Mouse (Mus musculus) monocyte, adult 5-6 weeks (primary cell): ENCODE results near the gene Olfr47. TPM values are rescaled to one million over a fixed set of nuclear protein-coding genes. Genes with fewer than 3 reads are reported as not detected.
"Not testable (repeated sequence)": the region's sequence is repeated elsewhere in the genome, so short reads cannot be mapped to it uniquely, and the experiment has no call there.

Experiments
- ATAC-seq: fragments of 153-309, 156-312 bp; replicated peaks from 2 replicates; pipeline ENCODE4 v1.8.0; 2017; ENCODE audit warnings: mild to moderate bottlenecking; ENCODE audit not compliant: low TSS enrichment, insufficient number of reproducible peaks, severe bottlenecking, poor library complexity, low FRiP score
- total RNA-seq: library from RNA; stranded (forward); fragments of 200-1000, 200-491, 200-594 nt; gene quantifications from 3 replicates; pipeline ENCODE4 v1.2.3, GENCODE M21; 2017

Gene Olfr47
- total RNA-seq, result not detected in 3 replicates

DNA sequence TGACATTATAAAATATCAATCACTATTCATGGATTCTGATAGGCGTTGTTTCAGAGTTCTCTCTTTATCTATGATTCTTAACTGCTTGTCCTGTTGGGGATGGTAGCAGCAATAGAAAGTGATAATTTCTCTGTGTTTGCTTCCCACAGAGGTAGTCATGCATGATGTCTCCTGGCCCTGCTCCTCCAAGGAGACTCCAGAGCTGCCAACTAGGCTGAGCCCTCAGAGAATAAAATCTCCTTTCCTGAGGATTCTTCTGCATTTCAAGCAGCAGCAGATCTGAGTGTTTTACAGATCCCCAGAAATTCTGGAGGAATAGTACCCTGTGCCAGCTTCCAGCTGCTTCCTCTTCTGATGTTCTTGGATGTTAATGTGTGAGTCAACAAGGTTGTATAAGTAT is at the start of gene Olfr47:
TSS of gene Olfr47 (plus strand) at position 275 of the 400 bp plus-strand sequence.
- ATAC-seq, result not testable (repeated sequence)

GRCm38 (mm10) chr6:43190986-43191385 is 40.3 kb upstream of the Olfr47 start:
- ATAC-seq, result no peak

DNA sequence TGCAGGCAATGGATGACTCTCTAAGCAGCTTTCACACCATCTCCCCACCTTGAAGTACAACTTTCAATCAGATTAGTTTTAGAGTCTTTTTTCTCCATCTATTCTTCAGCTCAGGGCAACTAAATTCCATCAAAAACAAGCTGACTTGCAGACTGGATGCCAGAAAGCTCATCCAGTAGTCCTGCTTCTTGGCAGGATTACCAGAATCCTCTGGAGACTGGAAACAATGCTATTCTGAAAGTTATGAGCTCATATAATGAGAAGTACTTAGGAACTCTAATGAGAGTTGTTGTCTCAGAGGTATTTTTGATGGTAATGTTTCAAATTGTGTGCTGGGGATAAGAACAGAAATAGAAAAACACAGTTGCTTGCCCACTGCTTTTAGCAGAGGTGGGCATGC is 34.5 kb upstream of the Olfr47 start, which contains the start of gene Olfr435:
TSS of gene Olfr435 (plus strand) at position 366 of the 400 bp plus-strand sequence.
- ATAC-seq, result no peak

DNA sequence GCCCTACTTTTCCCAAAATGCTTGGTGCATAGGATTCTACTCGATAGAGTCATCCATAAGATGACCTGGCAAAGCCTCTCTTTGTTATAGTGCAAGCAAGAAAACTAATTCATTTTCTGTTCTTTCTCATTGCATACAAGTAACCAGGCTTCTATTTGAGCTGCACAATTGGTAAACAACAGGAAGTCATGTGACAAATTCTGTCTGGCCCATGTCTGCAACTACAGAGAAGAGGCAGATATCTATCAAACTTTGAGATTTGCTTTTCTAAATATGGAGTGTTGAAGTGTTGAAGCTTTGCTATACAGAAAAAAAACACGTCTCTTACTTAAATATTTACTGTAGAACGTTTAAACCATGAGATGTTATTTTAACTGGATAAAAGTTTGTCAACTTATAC is 33.2 kb upstream of the Olfr47 start:
- ATAC-seq, result no peak

GRCm38 (mm10) chr6:43202786-43203185 is 28.5 kb upstream of the Olfr47 start:
- no peak for ATAC-seq

DNA sequence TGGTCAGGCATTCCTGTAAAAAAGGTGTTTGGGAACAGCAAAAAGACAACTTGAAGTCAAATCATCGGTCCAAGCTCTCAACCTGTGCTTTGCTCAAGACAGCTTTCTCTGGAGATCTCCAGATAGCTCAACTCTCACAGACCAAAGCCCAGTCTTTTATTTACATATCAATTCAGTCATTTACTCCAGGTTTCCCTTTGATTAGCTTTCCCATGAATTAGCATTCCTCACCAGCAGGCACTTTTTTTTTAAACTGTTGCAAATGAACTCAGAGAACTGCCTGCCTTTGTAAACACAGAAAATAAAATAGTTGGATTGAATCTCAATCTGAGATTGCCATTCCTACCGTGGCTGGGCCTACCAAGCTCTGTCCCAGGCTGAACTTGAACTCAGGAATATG is 26.0 kb upstream of the Olfr47 start:
- no peak for ATAC-seq

DNA sequence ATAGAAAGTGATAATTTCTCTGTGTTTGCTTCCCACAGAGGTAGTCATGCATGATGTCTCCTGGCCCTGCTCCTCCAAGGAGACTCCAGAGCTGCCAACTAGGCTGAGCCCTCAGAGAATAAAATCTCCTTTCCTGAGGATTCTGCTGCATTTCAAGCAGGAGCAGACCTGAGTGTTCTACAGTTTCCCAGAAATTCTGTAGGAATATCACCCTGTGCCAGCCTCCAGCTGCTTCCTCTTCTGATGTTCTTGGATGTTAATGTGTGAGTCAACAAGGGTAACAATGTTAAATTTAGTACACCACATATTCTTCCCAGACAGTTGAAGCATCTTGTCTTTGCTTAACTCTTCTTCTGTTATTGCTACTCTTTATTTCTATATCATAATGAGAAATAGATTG is 18.5 kb upstream of the Olfr47 start, which contains the start of gene Olfr434:
TSS of gene Olfr434 (plus strand) at position 149 of the 400 bp plus-strand sequence.
- not testable (repeated sequence) for ATAC-seq

GRCm38 (mm10) chr6:43242061-43242460 is 10.7 kb downstream of the Olfr47 start:
- ATAC-seq, result no peak

GRCm38 (mm10) chr6:43247396-43247795 is 16.1 kb downstream of the Olfr47 start:
- no peak for ATAC-seq

GRCm38 (mm10) chr6:43252994-43253393 is 21.7 kb downstream of the Olfr47 start:
- ATAC-seq, result no peak

DNA sequence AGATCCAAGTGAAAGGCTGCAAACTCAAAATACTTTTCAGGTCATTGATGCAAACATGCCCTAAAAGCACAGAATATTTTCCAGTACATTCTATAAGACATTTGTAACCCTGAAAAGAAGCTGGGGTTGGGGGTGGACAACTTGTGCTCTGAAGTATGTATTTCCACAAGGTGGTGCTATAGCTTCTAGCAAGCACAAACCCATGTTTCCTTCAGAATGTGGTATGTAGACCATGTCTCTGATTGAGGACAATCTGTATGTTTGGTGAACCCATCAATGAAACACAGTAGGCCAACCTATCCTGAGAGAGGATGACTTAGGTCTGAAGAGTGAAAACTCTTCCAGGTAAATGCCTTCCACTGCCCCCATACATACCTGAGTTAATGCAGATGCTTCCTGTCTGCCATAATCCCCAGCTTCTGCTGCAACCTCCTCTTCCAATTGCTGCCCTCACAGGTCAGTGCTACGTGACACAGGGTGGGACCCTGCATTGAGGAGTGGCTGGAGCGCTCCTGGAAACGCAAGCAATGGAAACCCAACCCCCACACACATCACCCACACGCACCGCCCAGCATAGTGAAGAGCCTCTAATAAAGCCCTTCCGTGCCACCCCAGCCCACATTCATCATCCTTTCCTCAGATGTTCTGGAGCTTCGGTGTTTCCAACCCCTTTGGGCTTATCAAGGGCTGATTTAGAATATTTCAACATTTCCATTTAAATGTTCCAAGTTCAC is 23.0 kb downstream of the Olfr47 start:
- no peak for ATAC-seq

DNA sequence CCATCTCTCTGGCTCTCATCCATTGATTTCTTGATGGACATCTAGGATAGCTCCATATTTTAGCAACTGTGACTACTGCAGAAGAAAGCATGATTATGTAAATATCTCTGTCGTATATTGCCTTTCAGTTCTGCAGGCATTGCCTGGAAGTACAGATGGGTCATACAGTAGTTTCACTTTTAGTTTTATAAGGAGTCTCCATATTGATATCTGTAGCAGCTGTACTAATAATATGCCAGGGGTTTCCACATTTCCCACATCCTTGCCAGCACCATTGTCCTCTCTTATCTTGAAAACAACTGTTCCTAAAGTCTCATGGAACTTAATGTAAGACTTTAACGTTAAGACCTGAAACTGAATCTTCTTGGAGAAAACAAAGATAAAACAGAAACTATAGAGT is 29.4 kb downstream of the Olfr47 start:
- ATAC-seq, result no peak

GRCm38 (mm10) chr6:43265363-43266041 is 34.2 kb downstream of the Olfr47 start, which contains the start of gene Arhgef5:
Arhgef5 (plus strand) TSS chr6:43265582.
- no peak for ATAC-seq

- ATAC-seq, result no peak
Observed at GRCm38 (mm10) chr6:43266356-43266755, 35.0 kb downstream of the Olfr47 start.

DNA sequence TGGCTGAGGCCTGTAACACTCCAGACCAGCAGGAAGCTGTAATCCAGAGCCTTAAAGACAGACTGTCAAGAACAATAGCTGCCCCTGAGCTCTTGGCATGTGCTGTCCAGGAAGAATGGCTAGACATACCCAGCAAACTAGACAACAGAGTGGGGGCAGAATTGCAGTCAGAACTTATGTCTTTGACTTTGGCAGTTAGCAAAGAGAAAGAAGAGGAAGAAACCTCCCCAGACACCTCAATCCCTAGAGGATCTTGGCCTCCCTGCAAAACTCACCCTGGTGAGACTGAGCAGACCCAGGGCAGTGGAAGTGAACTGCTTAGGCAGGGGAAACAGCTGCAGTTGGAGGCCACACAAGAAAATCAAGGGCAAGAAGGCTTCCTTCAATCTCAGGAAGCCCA is 41.3 kb downstream of the Olfr47 start:
- no peak for ATAC-seq

DNA sequence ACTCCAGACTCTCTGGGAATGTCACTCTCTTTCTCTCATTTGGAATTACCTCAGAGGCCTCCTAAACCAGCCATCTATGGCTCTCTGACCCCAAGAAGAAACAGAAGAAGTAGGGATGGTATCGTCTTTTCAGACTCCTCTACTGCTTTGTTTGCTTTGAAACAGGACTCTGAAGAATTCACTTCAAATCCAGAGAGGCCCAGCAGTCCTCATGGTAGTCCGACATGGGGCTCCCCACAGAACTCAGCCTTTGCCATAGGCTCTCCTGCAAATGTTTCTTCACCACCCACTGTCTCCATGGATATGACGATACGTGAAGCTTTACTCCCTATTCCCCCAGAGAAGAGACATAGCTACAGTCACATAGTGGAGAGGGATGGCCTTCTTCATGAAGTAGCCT is 42.8 kb downstream of the Olfr47 start:
- no peak for ATAC-seq

- no peak for ATAC-seq
Observed at GRCm38 (mm10) chr6:43278247-43278646, 46.9 kb downstream of the Olfr47 start.

DNA sequence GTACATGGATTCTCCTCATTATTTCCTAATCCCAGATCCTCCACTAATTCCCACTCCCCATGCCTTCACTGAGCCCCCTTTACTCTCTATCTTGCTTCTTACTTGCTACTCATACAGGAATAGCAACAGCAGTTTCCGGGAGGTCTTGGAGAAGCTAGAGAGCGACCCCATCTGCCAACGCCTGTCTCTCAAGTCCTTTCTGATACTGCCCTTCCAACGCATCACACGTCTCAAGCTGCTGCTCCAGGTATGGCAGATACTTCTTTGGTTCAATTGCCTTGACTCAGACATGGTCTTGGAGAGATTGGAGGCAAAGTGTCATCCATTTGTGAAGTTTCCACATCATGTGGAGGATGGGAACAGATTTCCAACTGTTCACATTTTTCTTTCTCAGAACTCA is 49.2 kb downstream of the Olfr47 start:
- ATAC-seq, result no peak
